Mouse (Mus musculus) heart, embryonic 14.5 days (tissue): Measurements from ENCODE around the gene Il4ra. TPM values are rescaled to one million over a fixed set of nuclear protein-coding genes. Genes with fewer than 3 reads are reported as not detected.

ENCODE experiments used
- ATAC-seq: fragments of 200-750 bp; cut with Nextera tagmentation; 2 replicates; pipeline ENCODE4 v1.8.0; 2017; ENCODE audit warnings: low read depth, moderate TSS enrichment; ENCODE audit not compliant: insufficient number of reproducible peaks, insufficient read depth, low FRiP score
- H3K27ac ChIP-seq, 2 experiments: fragments of 200-500 bp in 1 of 2; fragments of 300-500 bp in 1 of 2; sonication (generic) in 1 of 2; replicated peaks in 1 of 2; 2 replicates each; pipeline ENCODE4 v1.5.1; 2012 to 2014; ENCODE audit warnings: low read depth in 2 of 2, low read length in 2 of 2, control low read depth in 1 of 2, mild to moderate bottlenecking in 1 of 2, mixed read lengths in 1 of 2; ENCODE audit not compliant: control insufficient read depth in 1 of 2, insufficient read depth in 1 of 2
- H3K27me3 ChIP-seq: fragments of 300-500 bp; sonication (generic); 2 replicates; pipeline ENCODE4 v1.6.1; 2014; ENCODE audit warnings: mild to moderate bottlenecking, low read length, control low read depth; ENCODE audit not compliant: control insufficient read depth, insufficient read depth
- H3K36me3 ChIP-seq: fragments of 300-500 bp; sonication (generic); 2 replicates; pipeline ENCODE4 v1.6.1; 2014; ENCODE audit warnings: mild to moderate bottlenecking, control low read depth, low read length, mixed read lengths; ENCODE audit not compliant: control insufficient read depth, insufficient read depth
- H3K4me1 ChIP-seq, 2 experiments: fragments of 200-500 bp in 1 of 2; fragments of 300-500 bp in 1 of 2; sonication (generic) in 1 of 2; 2 replicates each; pipeline ENCODE4 v1.6.1; 2012 to 2014; ENCODE audit warnings: low read length in 2 of 2, control low read depth in 1 of 2, mixed read lengths in 1 of 2; ENCODE audit not compliant: control insufficient read depth in 2 of 2, insufficient read depth in 2 of 2
- H3K4me2 ChIP-seq: fragments of 300-500 bp; sonication (generic); 2 replicates; pipeline ENCODE4 v1.6.1; 2014; ENCODE audit warnings: mild to moderate bottlenecking, low read length
- H3K4me3 ChIP-seq, 2 experiments: fragments of 200-500 bp in 1 of 2; fragments of 300-500 bp in 1 of 2; sonication (generic) in 1 of 2; 2 replicates each; pipeline ENCODE4 v1.5.1; 2012 to 2014; ENCODE audit warnings: low read length in 2 of 2, mild to moderate bottlenecking in 2 of 2, control low read depth in 1 of 2, low read depth in 1 of 2, moderate library complexity in 1 of 2; ENCODE audit not compliant: control insufficient read depth in 1 of 2, insufficient read depth in 1 of 2
- H3K9ac ChIP-seq: fragments of 300-500 bp; sonication (generic); 2 replicates; pipeline ENCODE4 v1.6.1; 2014; ENCODE audit warnings: mild to moderate bottlenecking, low read length
- H3K9me3 ChIP-seq: fragments of 300-500 bp; sonication (generic); 2 replicates; pipeline ENCODE4 v1.6.1; 2016; ENCODE audit warnings: low read length, control low read depth; ENCODE audit not compliant: control insufficient read depth
- WGBS: fragments of 180-500 bp; shearing (Covaris S2); extraction: QIAGEN DNeasy Blood & Tissue Kit; methylation state at CpG from one replicate; pipeline ENCODE4 v1.1.7; 2014; 5-methylcytosine and 5-hydroxymethylcytosine counted together
- polyA plus RNA-seq: library from polyadenylated mRNA; unstranded; fragments of >200 nt; fragmentation: Nextera tagmentation; extraction: Ambion mirVana; gene quantifications from 2 replicates; pipeline ENCODE4 v1.2.1, GENCODE M21; 2014

Gene Il4ra
- polyA plus RNA-seq, 1 experiment from 2014 or later, result 3.7 TPM

GRCm38 (mm10) chr7:125515081-125515853 lies 36.7 kb upstream of the Il4ra start:
- ATAC-seq, result no peak
- 58% methylated on average over 5 of the region's 5 CpGs for WGBS
- Histone ChIP-seq H3K9ac (no peak overlapping the region), H3K36me3 (no peaks in the 10 kb centered on the region), H3K27me3 (no peaks in the 10 kb centered on the region), H3K4me1 (no peaks in the 10 kb centered on the region), H3K4me2 (no peak overlapping the region), H3K27ac (no peak overlapping the region), H3K4me3 (no peak overlapping the region), H3K9me3 (no peaks in the 10 kb centered on the region)

- Histone ChIP-seq H3K36me3 (no peaks in the 10 kb centered on the region), H3K4me2 (no peak overlapping the region), H3K4me1 (no peaks in the 10 kb centered on the region), H3K27me3 (no peaks in the 10 kb centered on the region), H3K4me3 (no peak overlapping the region), H3K27ac (no peak overlapping the region), H3K9ac (no peak overlapping the region), H3K9me3 (no peaks in the 10 kb centered on the region)
- no peak for ATAC-seq
- whole genome bisulfite sequencing, result 68% methylated on average over 8 of the region's 8 CpGs
Measured at GRCm38 (mm10) chr7:125516723-125517122, 35.2 kb upstream of the Il4ra start.

- no peaks in the 10 kb centered on the region for H3K27me3 ChIP-seq
- no peak for ATAC-seq
- H3K9ac ChIP-seq, result no peak overlapping the region
- H3K9me3 ChIP-seq, result no peaks in the 10 kb centered on the region
- no peak overlapping the region for H3K4me3 ChIP-seq
- 80% methylated on average over 6 of the region's 6 CpGs for WGBS
- H3K36me3 ChIP-seq, result no peaks in the 10 kb centered on the region
- no peak overlapping the region for H3K27ac ChIP-seq
- H3K4me1 ChIP-seq, result no peaks in the 10 kb centered on the region
- H3K4me2 ChIP-seq, result no peak overlapping the region
Measured at GRCm38 (mm10) chr7:125517470-125517869, 34.5 kb upstream of the Il4ra start.

- H3K4me1 ChIP-seq, result peaks cover 0 to 2% of the 10 kb centered on the region in 2 experiments; a peak in 1 of 4 replicates
- H3K4me3 ChIP-seq, result no peak overlapping the region
- no peak overlapping the region for H3K4me2 ChIP-seq
- no peak for ATAC-seq
- no peaks in the 10 kb centered on the region for H3K9me3 ChIP-seq
- no peak overlapping the region for H3K27ac ChIP-seq
- no peak overlapping the region for H3K9ac ChIP-seq
- no peaks in the 10 kb centered on the region for H3K36me3 ChIP-seq
- H3K27me3 ChIP-seq, result no peaks in the 10 kb centered on the region
- 74% methylated on average over 3 of the region's 3 CpGs for WGBS
Measured at GRCm38 (mm10) chr7:125519715-125520114, 32.2 kb upstream of the Il4ra start.

GRCm38 (mm10) chr7:125523051-125523450 lies 28.9 kb upstream of the Il4ra start:
- Histone ChIP-seq H3K9me3 (no peaks in the 10 kb centered on the region), H3K36me3 (no peaks in the 10 kb centered on the region), H3K9ac (no peak overlapping the region), H3K4me3 (no peak overlapping the region), H3K4me1 (peaks cover 0 to 2% of the 10 kb centered on the region in 2 experiments; a peak in 1 of 4 replicates), H3K27me3 (no peaks in the 10 kb centered on the region), H3K4me2 (no peak overlapping the region), H3K27ac (no peak overlapping the region)
- 26% methylated on average over 3 of the region's 3 CpGs for WGBS
- no peak for ATAC-seq

GRCm38 (mm10) chr7:125527186-125527585 lies 24.7 kb upstream of the Il4ra start:
- H3K4me3 ChIP-seq, result no peak overlapping the region
- H3K9ac ChIP-seq, result no peak overlapping the region
- 79% methylated on average over 6 of the region's 6 CpGs for WGBS
- no peaks in the 10 kb centered on the region for H3K9me3 ChIP-seq
- no peak for ATAC-seq
- H3K4me1 ChIP-seq, result peaks cover 0 to 2% of the 10 kb centered on the region in 2 experiments; a peak in 1 of 4 replicates
- no peak overlapping the region for H3K4me2 ChIP-seq
- no peaks in the 10 kb centered on the region for H3K27me3 ChIP-seq
- no peaks in the 10 kb centered on the region for H3K36me3 ChIP-seq
- H3K27ac ChIP-seq, result no peak overlapping the region

GRCm38 (mm10) chr7:125527901-125528580 lies 23.9 kb upstream of the Il4ra start:
- Histone ChIP-seq H3K4me3 (no peak overlapping the region), H3K36me3 (no peaks in the 10 kb centered on the region), H3K27me3 (no peaks in the 10 kb centered on the region), H3K4me2 (no peak overlapping the region), H3K9me3 (no peaks in the 10 kb centered on the region), H3K9ac (no peak overlapping the region), H3K4me1 (no peaks in the 10 kb centered on the region), H3K27ac (no peak overlapping the region)
- 83% methylated on average over 9 of the region's 9 CpGs for whole genome bisulfite sequencing
- no peak for ATAC-seq
